Mouse (Mus musculus): ENCODE measurements around the gene Cab39l. TPM values are rescaled to one million over a fixed set of nuclear protein-coding genes. Genes with fewer than 3 reads are reported as not detected.
A peak's percentile ranks its signal among the peaks of the same experiment; 100 is the strongest.
"Not testable (repeated sequence)": the region's sequence is repeated elsewhere in the genome, so short reads cannot be mapped to it uniquely, and the experiment has no call there.

The Cab39l gene
- total RNA-seq (2021): 10 to 100 TPM; 19.3 to 22.0 TPM

DNA sequence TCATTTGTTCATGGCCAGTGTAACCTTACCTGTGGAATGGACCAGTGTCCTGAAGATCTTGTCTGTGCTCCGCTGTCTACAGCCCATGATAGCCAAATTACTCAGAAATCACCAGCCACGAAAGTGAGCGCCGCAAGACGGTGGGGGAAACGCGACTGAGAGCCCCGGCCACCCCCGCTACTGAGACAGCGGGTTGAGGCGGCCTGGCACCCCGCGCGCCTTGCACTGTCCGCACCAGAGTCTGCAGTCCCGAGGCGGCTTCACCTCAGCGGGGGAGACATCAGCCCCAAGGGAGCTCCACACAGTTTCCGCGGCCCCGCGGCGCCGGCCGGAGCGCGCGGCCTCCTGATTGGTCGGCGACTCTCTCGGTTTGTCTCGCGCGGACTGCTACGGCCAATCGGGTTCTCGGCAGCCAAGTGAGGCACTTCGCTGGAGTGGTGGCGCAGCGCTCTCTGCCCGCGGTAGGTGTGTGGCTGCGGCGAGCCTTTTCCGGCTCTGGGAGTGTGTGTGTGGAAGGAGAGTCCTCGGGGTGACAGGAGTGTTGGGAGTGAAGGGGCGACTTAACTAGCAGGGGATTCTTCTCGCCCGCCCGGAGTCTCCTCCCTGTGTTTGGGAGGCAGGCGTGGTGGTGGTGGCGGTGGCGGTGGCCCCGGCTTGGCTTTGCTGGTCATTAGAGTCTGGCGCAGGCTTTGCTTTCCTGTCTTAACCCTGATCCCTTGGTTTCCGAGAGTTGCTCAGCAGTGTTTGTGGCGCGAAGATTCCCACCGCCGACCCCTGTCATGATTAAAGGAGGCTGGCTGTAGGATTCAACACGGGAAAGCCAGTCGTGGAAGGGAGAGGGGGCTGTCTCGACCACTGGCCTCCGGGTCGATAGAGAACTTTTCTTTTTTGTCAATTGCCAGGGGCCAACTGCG, at the start of gene Cab39l, which contains the start of gene Setdb2:
TSS of gene Cab39l (plus strand) at position 415 of the 914 bp plus-strand sequence.
TSS of gene Setdb2 (minus strand) at position 327 of the 914 bp plus-strand sequence.
- intact Hi-C loops (cut with DNase I): no loop called here
- DNase-seq (ENCODE audit: extremely low spot score in 1 of 2, low spot score in 2 of 2): peak; percentile 91 to 94

- DNase-seq (ENCODE audit: extremely low spot score in 1 of 2, low spot score in 2 of 2): no peak
- intact Hi-C loops (cut with DNase I): no loop called here
Observed at GRCm38 (mm10) chr14:59395281-59395680, 45.5 kb upstream of the Cab39l start, which contains the start of gene Phf11c. Phf11c (minus strand) TSS chr14:59395381.

DNA sequence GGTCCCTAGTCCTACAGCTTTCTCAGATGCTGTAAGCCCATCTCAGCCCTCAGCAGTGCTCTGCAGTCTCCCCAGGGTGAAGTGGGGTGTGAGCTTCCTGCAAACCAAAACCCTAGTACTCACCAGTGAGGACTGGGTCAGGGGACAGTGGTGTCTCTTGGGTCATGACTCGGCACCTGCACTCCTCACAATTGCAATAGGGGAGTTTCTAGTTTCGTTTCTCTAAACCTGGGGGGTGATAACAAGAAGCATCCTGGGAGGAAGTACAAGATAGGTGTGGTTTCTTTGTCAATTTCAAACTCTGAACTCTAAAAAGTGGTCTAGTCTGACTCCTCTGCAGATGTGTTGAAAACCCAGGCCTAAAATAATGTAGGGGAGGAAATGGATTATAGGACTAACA, 43.8 kb upstream of the Cab39l start:
- DNase-seq (ENCODE audit: extremely low spot score in 1 of 2, low spot score in 2 of 2): no peak
- intact Hi-C loops (cut with DNase I): no loop called here

DNA sequence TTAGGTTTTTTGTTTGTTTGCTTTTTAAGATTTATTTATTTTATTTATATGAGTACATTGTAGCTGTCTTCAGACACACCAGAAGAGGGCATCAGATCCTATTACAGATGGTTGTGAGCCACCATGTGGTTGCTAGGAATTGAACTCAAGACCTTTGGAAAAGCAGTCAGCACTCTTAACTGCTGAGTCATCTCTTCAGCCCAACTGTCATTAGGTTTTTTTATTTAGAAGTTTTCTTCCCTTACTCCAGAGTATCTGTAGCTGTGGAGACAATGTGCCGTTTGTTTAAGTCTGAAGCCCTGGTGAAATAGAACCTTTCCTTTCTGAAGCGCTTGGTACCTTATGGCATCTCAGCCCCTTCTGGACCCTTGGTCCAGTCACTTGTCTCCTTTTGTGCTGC, 25.8 kb upstream of the Cab39l start:
- intact Hi-C loops (cut with DNase I); DNase-seq (ENCODE audit: extremely low spot score in 1 of 2, low spot score in 2 of 2): not testable (repeated sequence)

GRCm38 (mm10) chr14:59418171-59418570, 22.6 kb upstream of the Cab39l start:
- intact Hi-C loops (cut with DNase I): no loop called here
- DNase-seq (ENCODE audit: extremely low spot score in 1 of 2, low spot score in 2 of 2): no peak

GRCm38 (mm10) chr14:59422912-59423663, 17.7 kb upstream of the Cab39l start:
- intact Hi-C loops (cut with DNase I): no loop called here
- DNase-seq (ENCODE audit: extremely low spot score in 1 of 2, low spot score in 2 of 2): no peak

GRCm38 (mm10) chr14:59430556-59430955, 10.2 kb upstream of the Cab39l start:
- intact Hi-C loops (cut with DNase I): no loop called here
- DNase-seq (ENCODE audit: extremely low spot score in 1 of 2, low spot score in 2 of 2): no peak

GRCm38 (mm10) chr14:59433902-59434301, 6.9 kb upstream of the Cab39l start:
- no peak for DNase-seq (ENCODE audit: extremely low spot score in 1 of 2, low spot score in 2 of 2)

DNA sequence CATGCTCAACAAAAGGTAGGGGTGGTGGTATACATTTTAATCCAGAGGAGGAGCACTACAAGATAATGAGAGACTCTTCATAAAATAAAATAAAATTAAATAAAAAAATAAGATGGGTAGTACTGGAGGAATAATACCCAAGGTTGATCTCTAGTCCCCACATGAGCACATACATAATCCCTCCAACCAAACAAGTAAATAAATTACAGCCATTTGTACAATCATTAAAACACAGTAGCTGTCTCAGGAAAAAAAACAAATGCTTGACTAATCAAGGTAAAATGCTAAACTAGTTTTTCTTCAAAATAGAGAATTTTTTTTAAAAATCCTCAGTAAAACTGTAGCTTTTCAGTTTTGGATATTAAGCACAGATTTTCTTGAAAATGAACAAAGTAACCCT, 5.6 kb upstream of the Cab39l start:
- intact Hi-C loops (cut with DNase I): no loop called here
- no peak for DNase-seq (ENCODE audit: extremely low spot score in 1 of 2, low spot score in 2 of 2)

More at GRCm38 (mm10) chr14:59433902-59434301, 6.9 kb upstream of the Cab39l start:
- intact Hi-C loops (cut with DNase I): no loop called here

DNA sequence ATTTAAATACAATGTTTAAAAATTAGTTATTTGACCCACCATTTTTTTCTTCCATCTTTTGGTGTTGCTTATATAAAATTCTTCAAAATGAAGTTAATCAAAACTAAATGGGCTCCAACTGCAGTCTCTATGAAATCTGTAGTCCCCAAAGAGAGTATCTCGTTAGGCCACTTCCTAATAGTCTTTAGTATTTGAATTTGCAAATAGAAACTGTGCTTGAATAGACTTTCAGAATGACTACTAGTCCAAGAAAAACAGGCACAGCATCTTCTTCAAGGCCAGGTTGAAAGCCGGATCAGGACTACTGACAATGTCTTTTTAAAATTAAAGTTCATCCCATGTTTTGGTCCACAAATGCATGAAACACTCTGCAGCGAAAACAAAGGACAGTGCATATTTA, 3.4 kb upstream of the Cab39l start:
- intact Hi-C loops (cut with DNase I): no loop called here
- no peak for DNase-seq (ENCODE audit: extremely low spot score in 1 of 2, low spot score in 2 of 2)

DNA sequence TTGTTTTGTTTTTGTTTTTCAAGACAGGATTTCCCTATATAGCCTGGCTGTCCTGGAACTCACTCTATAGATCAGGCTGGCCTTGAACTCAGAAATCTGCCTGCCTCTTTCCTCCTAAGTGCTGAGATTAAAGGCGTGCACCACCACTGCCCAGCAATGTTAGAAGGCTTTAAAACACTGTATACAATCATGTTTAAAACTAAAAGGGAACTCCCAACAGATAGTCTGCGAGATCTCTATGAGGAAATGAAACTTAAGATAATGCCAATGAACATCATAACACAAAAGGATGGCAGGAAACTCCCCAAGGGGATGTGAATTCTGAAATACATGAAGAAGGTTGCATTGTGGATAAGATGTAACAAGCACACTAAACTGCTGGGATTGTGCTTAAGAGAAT, 2.3 kb upstream of the Cab39l start:
- no peak for DNase-seq (ENCODE audit: extremely low spot score in 1 of 2, low spot score in 2 of 2)
- intact Hi-C loops (cut with DNase I): no loop called here

GRCm38 (mm10) chr14:59440039-59440438, 733 bp upstream of the Cab39l start:
- intact Hi-C loops (cut with DNase I): no loop called here
- no peak for DNase-seq (ENCODE audit: extremely low spot score in 1 of 2, low spot score in 2 of 2)

DNA sequence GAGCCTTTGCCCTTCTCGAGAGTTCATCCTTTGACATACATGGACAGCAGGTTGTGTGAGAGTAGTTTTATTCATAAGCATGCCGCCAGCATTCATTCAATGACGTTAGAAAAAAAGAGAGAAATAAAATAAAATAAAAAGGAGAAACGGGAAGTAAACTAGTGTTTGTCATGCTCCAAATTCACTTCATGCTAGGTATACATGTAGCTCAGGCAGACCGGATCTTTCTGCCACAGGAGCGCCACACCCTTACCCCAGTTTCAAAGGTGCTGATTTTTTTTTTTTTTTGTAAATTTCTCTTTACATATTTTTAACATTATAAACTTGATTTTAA, 667 bp downstream of the Cab39l start:
- DNase-seq (ENCODE audit: extremely low spot score in 1 of 2, low spot score in 2 of 2): no peak
- intact Hi-C loops (cut with DNase I): no loop called here

- intact Hi-C loops (cut with DNase I): no loop called here
- DNase-seq (ENCODE audit: extremely low spot score in 1 of 2, low spot score in 2 of 2): no peak
Observed at GRCm38 (mm10) chr14:59445421-59445820, 4.6 kb downstream of the Cab39l start.

- intact Hi-C loops (cut with DNase I): no loop called here
- no peak for DNase-seq (ENCODE audit: extremely low spot score in 1 of 2, low spot score in 2 of 2)
Observed at GRCm38 (mm10) chr14:59447981-59448380, 7.2 kb downstream of the Cab39l start.

GRCm38 (mm10) chr14:59466503-59466902, 25.7 kb downstream of the Cab39l start:
- intact Hi-C loops (cut with DNase I): loop anchor here (5.0 kb wide), 1 partner anchor 91 kb away; no protein-coding TSS in a partner anchor
- no peak for DNase-seq (ENCODE audit: extremely low spot score in 1 of 2, low spot score in 2 of 2)

- DNase-seq (ENCODE audit: extremely low spot score in 1 of 2, low spot score in 2 of 2): no peak
- intact Hi-C loops (cut with DNase I): loop anchor here (5.0 kb wide), 1 partner anchor 90 kb away; no protein-coding TSS in a partner anchor
Observed at GRCm38 (mm10) chr14:59467798-59468197, 27.0 kb downstream of the Cab39l start.

DNA sequence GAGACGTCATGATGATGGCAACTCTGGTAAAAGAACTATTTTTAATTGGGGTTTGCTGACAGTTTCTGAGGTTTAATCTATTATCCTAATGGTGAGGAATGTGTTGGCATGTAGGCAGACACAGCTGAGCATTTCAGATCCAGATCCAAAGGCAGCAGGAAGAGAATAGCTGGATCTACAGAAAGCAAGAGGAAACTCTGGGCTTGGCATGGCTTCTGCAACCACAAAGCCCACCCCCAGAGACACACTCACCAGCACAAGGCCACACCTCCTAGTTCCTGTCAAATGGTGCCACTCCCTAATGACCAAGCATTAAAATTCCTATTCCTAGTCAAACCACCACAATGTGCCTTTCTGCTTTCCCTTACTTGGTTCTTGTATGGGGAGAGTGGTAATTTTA, 30.0 kb downstream of the Cab39l start:
- intact Hi-C loops (cut with DNase I): no loop called here
- DNase-seq (ENCODE audit: extremely low spot score in 1 of 2, low spot score in 2 of 2): no peak

- no peak for DNase-seq (ENCODE audit: extremely low spot score in 1 of 2, low spot score in 2 of 2)
- intact Hi-C loops (cut with DNase I): no loop called here
Observed at GRCm38 (mm10) chr14:59478699-59479098, 37.9 kb downstream of the Cab39l start.
